Mouse (Mus musculus) frontal cortex, adult (tissue): ENCODE measurements around the gene Ehmt1.
A peak's percentile ranks its signal among the peaks of the same experiment; 100 is the strongest.

ENCODE experiments used
- ATAC-seq: cut with Nextera tagmentation; 2 replicates; pipeline ENCODE4 v1.9.2; 2017; ENCODE audit warnings: mild to moderate bottlenecking, moderate library complexity, mixed read lengths; ENCODE audit not compliant: low TSS enrichment

Ehmt1 gene

DNA sequence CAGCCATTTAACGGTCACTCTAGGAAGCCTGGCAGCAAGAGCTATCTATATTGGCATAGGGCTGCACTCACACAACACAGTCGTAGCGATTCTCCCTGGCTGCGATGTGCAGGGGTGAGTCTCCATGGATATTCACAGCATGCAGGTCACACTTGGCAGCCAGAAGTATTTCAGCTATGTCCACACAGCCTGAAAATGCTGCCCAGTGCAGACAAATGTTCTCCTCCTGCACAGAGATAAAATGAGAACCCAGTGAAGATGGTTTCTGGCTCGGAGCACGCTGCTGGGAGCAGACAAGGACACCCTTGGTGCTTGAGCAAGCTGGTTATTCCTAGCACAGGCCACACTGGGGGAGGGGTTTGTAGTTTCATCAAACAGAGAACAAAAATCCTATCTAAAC is 113.3 kb downstream of the Ehmt1 start:
- ATAC-seq = peak; percentile 78

DNA sequence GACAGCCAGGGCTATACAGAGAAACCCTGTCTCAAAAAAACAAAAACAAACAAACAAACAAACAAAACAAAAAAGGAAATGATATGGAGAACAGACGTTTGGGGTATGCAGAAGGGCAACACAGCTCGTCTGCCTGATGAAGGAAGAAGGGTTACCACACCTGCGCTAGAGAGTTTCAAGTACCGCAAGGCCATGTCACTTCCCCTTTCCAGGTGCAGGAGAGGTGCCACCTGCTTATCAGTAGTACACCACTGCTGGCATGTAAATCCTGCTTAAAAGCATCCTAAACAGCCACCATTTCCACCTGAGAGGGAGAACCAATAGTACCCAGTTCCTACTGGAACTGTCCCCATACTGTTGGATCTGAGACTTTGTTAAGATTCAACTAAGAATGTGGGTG is 113.8 kb downstream of the Ehmt1 start:
- ATAC-seq = no peak

DNA sequence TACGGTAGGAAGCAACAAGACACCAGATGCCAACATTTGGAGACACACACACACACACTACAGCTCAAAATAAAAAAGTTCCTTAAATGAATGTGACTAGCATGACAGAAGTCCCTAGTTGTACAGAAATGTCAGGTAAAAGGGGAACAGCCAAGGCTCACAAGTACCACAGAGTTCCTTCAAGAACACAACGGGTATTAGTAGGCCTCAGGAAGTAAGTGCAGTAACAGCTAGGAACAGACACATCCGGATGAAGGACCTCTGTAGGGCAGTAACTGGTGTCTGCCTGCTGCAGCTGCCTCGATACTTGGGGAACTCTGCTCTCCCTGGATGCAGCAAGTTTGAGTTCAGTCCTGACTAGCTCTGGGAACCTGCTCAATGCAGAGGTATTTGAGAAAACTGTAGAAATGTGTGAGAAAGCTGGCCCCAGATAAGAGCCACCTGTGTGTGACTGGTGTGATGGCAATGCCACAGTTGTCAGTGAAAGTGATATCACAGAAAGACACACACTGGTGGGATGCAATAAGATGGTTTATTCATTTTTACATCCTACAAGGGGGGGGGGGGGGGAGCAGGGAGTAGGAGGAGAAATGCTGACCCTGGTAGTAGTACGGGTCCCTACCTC is 122.5 kb downstream of the Ehmt1 start:
- no peak for ATAC-seq

DNA sequence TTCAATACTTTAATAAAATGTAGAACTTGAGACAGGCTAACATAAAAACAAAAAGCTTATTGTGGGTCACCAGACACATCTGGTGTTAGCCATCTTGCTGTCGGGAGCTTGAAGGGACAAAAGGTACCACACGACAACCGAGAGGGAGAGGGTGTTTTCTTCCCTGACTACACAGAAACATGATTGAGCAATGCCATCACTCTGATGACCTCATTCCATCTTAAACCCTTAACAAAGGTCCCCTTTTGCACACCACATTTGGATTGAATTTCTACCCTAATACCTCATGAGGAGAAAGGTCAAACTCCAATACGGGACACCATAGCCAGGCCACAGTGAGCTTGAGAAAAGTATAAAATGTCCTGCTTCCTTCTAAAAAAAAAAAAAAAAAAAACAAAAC is 132.2 kb downstream of the Ehmt1 start:
- no peak for ATAC-seq

DNA sequence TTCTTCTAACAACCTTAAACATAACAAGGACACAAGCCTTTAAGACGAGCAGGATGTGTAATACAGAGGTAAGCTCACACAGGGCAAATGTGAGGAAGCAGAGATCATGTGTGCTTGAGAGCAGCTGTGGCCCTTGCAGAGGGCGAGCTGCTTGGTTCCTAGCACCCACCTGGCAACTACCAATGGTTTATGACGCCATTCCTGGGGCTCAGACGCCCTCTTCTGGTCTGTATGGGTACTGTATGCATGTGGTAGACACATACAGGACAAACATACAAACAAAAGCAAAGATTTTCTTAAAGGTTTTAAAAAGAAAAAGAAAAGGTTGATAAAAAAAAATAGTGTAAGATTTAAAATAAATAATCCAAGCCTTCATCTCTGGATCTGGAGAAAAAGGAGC is 138.2 kb downstream of the Ehmt1 start:
- no peak for ATAC-seq

DNA sequence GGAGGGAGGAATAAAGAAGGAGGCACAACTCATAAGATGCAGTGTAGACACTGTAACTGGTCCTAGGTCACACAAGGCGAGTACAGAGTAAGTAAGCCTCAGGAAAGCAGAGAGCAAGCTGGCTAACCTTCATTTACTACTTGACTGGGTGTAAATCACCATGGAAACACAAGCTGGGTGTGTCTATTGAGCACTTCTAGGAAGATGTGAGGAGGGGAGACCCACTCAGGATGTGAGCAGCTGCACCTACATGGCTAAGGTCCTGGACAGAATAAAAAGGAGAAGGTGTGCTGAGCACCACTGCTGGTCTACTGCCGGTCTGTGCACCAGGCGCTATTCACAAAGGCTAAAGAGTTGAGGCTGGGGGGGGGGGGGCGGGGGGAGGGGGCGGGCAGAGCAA is 142.6 kb downstream of the Ehmt1 start:
- ATAC-seq = no peak

DNA sequence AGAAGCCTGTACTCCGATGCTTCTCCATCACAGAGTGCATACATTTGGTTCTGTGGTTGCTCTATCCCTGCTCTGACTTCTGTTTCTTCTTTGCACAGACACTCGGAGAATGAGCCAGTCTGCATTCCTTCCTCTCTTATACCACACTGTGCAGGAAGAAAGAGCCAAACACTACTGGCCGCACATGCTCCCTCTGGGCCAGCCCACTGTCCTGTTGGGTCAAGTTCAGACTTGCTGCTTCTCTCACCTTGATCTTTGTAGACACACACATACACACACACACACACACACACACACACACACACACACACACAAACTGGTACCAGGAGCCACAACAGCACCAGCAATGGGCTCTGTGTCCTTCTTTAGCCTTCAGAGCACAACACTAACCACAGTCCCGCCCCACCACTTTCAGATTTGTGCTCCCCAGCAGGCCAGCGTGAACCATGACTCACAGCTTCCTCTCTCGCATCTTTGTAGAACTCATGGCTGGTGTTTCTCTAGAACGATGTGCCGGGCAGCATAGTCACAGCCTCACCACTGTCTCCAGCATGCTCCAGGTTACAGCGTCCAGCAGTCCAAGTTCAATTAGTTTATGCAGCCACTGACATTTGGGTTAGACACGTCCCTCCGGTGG is 143.3 kb downstream of the Ehmt1 start:
- ATAC-seq = no peak

DNA sequence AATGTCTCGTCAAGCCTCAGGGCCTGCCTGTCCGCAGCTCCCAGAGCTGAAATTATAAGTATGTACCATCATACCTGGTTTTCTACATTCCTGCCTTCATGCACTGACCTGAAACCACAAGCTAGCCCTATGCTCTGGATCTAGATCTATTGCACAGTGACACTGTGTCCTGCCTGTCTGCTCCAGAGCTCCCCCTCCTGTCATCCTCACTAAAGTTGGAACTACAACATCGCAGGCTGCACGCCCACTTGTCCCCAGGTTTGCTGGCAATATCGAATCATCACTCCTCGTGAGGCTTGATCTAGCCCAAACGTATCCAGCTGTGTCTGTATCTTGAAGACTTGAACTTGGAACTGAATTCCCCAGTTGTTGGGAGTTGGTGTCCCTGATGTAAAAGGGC is 144.6 kb downstream of the Ehmt1 start:
- peak; percentile 74; the same call in 1 of the 2 replicates for ATAC-seq

DNA sequence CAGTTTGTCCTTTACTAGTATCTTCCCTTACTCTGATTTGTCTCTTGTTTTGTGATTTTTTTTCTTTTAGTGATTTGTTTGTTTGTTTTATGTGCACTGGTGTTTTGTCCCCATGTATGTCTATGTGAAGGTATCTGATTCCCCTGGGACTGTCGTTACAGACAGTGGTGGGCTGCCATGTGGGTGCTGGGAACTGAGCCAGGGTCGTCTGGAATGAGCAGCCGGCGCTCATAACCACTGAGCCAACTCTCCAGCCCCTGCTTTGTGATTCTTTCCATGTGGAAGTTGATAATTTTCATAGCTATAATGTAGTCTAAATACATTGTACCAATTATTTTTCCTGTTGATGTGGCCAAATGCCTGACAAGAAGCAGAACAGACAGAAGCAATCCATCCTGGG is 148.6 kb downstream of the Ehmt1 start:
- no peak for ATAC-seq

DNA sequence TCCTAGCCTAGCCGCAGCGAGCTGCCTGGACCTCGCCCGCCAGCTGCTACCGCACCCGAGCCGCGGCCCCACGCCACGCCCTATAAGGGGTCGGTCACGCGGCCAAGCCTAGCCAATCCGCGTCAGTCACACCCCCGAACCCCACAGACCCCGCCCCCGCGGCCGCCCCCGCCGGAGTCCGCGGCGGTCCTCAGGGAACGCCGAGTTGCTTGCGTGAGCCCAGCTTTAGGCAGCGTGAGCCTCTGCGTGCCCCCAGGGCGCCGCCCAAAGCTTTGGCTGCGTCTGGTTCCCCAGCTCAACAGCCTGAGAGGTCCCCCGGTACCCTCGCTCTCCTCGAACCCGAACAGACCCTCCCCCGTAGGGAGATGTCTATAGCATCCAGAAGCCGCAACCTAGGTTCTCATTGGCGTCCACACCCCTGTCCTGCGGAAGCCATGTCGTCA is 156.3 kb downstream of the Ehmt1 start, which contains the start of gene Cacna1b:
Gene Cacna1b, minus strand, starts transcription at position 38 of the 443 bp plus-strand sequence.
- ATAC-seq = peak; percentile 44

DNA sequence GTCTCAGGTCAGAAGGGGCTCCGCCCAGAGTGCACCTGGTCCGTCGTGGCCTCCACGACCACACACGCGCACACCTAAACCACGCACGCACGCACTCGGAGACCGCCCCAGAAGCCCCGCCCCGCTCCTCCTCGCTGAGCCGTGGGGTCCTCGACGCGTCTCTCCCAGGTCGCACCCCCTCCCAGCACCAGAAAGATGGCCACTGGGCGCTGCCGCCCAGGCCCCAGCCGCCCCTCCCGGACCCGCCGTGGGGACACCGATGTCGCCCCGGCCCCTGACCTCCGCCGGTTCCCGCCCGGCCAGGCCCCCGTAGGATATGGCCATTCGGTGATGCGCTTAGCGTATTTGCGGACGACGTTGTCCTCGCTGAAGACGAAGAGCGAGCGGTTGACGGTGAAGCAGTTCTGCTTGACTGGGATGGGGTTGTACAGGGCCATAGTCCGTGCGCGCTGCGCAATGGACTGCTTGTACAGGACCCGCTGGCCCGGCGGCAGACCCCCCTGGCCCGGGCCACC is 156.9 kb downstream of the Ehmt1 start:
- ATAC-seq = peak; percentile 56

DNA sequence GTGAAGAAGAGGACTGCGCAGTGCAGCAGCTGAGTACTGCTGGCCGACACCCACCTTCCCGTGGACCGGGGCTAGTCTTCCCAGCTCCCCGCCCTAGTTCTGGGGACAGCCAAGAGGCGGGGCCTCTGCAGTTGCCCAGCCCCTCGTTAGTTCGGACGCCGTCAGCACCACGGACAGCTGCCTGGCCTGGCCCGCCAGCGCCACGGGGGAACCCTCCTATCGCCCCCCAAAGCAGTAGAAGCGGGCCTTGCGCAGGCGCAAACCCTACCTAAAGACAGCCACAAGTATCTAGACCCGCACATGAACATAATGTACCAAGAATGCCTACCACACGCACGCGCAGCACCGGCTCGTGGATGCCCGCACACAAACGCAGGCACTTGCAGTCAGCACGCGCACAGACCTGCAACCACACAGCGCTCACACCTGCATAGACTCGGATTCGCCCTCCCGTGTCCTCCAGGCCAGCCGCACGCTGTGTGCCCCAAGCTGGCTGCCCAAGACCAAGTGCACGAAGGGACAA is 157.4 kb downstream of the Ehmt1 start:
- peak; percentile 75 for ATAC-seq

DNA sequence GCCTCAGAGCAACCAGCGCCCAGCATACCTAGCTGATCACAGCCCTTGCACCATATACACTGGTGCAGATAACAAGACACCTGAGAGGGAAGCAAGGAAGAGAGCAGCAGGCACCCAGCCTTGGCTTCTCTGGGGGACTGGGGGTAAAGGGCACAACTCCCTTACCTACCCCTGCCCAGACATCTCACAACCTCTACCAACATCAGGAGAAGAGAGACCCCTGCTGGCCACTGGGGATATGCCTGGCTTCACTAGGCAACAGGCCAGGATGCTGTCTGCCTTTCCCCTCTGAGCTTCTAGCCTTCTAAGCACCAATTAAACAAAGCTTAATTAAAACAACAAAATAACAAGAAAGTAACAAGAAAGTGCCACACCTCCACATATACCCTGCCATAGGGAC is 164.1 kb downstream of the Ehmt1 start:
- ATAC-seq = no peak

DNA sequence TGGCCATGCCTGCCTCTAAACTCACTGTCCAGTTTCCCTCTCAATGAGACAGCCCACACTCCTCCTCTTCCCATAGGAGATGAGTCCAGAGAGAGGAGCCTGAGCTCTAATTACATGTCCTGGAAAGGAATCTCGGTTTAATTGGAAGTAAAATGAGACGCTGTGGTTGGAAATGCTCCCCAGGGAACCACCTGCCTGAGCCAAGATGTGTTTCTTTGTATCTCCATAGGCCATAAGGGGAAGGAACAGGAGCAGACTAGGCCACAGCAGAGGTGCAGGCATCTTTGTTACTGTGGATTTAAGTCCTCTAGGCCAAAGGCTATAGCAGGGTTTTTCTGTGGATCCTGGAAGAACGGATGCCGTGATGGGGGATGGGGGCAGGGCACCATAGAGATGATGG is 166.8 kb downstream of the Ehmt1 start:
- ATAC-seq = no peak

DNA sequence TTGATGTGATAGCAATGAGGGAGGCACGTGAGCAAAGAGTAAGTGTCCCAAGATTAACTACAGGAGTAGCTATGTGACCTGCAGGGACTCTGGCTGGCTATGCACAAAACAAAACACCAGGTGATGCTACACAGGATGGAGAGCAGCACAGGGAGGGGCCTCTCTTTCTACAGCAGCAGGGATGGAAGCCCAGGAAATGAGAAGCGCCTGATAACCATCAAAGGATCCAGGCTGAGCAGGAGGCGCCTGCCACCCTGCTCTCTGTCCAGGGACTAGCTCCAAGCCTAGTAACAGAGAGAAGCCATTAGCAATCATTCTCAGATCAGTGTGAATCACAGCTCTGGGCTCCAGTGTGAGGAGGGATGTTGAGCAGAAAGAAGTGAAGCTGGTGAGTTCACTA is 169.4 kb downstream of the Ehmt1 start:
- ATAC-seq = no peak

DNA sequence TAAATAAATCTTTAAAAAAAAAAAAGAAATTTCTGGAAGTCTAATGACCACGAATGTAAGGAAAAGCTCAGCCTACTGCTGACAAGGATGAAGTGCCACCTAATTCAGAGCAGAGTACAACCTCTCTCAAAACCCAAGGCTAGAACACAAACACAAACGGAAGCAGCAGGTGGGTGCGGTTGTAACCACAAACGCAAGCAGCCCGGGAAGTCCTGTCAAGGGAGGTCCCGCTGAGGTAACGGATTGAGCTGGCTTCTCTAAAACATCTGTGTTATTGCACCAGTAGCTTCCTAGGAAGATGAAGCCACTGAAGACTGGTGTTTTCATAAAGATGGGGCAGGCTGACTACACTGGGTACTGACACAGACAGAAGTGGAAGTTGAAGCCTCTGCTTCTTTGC is 171.5 kb downstream of the Ehmt1 start:
- no peak for ATAC-seq
